Mouse (Mus musculus) ES-E14 (cell line): ENCODE results near the gene Asb4. TPM values are rescaled to one million over a fixed set of nuclear protein-coding genes. Genes with fewer than 3 reads are reported as not detected.

ENCODE experiments used
- DNase-seq: peaks from one replicate; pipeline ENCODE4 v3.0.0-alpha.2; 2013; ENCODE audit warnings: low read depth, low spot score
- H3K27ac ChIP-seq: 2 replicates; pipeline ENCODE4 v1.5.1; 2012; ENCODE audit warnings: low read depth, mild to moderate bottlenecking, low read length, moderate library complexity, mixed read lengths; ENCODE audit not compliant: poor library complexity, insufficient read depth, severe bottlenecking
- H3K36me3 ChIP-seq: 2 replicates; pipeline ENCODE4 v1.6.1; 2012; ENCODE audit warnings: mild to moderate bottlenecking, low read length, moderate library complexity, mixed read lengths; ENCODE audit not compliant: control insufficient read depth, poor library complexity, insufficient read depth, severe bottlenecking
- H3K4me1 ChIP-seq, 2 experiments: fragments of 150-350 bp in 1 of 2; sonication (generic) in 1 of 2; 2 replicates each; pipeline ENCODE4 v1.6.1; 2012; ENCODE audit warnings: low read length in 2 of 2, mild to moderate bottlenecking in 1 of 2, mixed read lengths in 1 of 2; ENCODE audit not compliant: control insufficient read depth in 2 of 2, insufficient read depth in 2 of 2, poor library complexity in 1 of 2
- H3K4me3 ChIP-seq, 2 experiments: fragments of 150-350 bp in 1 of 2; sonication (generic) in 1 of 2; 2 replicates each; pipeline ENCODE4 v1.5.1; 2012; ENCODE audit warnings: low read length in 2 of 2, low read depth in 1 of 2, mild to moderate bottlenecking in 1 of 2, mixed read lengths in 1 of 2; ENCODE audit not compliant: insufficient read depth in 1 of 2, poor library complexity in 1 of 2, severe bottlenecking in 1 of 2
- H3K9ac ChIP-seq: 2 replicates; pipeline ENCODE4 v1.6.1; 2012; ENCODE audit warnings: low read depth, mild to moderate bottlenecking, low read length, mixed read lengths; ENCODE audit not compliant: poor library complexity, insufficient read depth, severe bottlenecking
- H3K9me3 ChIP-seq: fragments of 150-350 bp; sonication (generic); 2 replicates; pipeline ENCODE4 v1.6.1; 2012; ENCODE audit warnings: low read depth, mild to moderate bottlenecking, low read length; ENCODE audit not compliant: control insufficient read depth, insufficient read depth
- CHD2 ChIP-seq: IDR thresholded peaks from 2 replicates; pipeline ENCODE4 v1.6.1; 2014; ENCODE audit warnings: mild to moderate bottlenecking, low read depth, low read length, inconsistent platforms
- HCFC1 ChIP-seq: IDR thresholded peaks from 2 replicates; pipeline ENCODE4 v1.6.1; 2012; ENCODE audit warnings: low read length, inconsistent platforms, borderline replicate concordance; ENCODE audit not compliant: insufficient read depth
- MAFK ChIP-seq: IDR thresholded peaks from 2 replicates; pipeline ENCODE4 v1.6.1; 2014; ENCODE audit warnings: mild to moderate bottlenecking, low read depth, low read length, inconsistent platforms; ENCODE audit not compliant: insufficient read depth
- ZC3H11A ChIP-seq: IDR thresholded peaks from 2 replicates; pipeline ENCODE4 v1.6.1; 2012; ENCODE audit warnings: low read depth, mild to moderate bottlenecking, inconsistent platforms, low read length, borderline replicate concordance
- ZNF384 ChIP-seq: IDR thresholded peaks from 2 replicates; pipeline ENCODE4 v1.6.1; 2012; ENCODE audit warnings: low read depth, low read length, inconsistent platforms
- in situ Hi-C, 2 experiments: fragments of 600-800 bp; cut with MboI; formaldehyde crosslinking; loops; one replicate each; pipeline ENCODE4 v1.15.1; 2025; ENCODE audit warnings: low sequenced_read_pairs in 2 of 2, inconsistent platforms in 1 of 2; ENCODE audit not compliant: unreplicated experiment in 2 of 2
- total RNA-seq: library from RNA; depleted of rRNA; stranded (reverse); fragments of 300-350 nt; gene quantifications from 2 replicates; pipeline ENCODE4 v1.2.3, GENCODE M21; 2012

Asb4 gene
- total RNA-seq, 1 experiment: 0.22 TPM

- in situ Hi-C loops: no loop called here
- no peak for DNase-seq
- no peak for TF ChIP-seq MAFK
- TF ChIP-seq ZNF384: no peak
- H3K4me3 ChIP-seq: no peak overlapping the region
- H3K27ac ChIP-seq: no peak overlapping the region
- H3K36me3 ChIP-seq: no peaks in the 10 kb centered on the region
- H3K9ac ChIP-seq: no peak overlapping the region
- no peaks in the 10 kb centered on the region for H3K9me3 ChIP-seq
- H3K4me1 ChIP-seq: peaks cover 0 to 5% of the 10 kb centered on the region in 2 experiments; a peak in 2 of 4 replicates
These were observed 38.3 kb downstream of the Asb4 start for GRCm38 (mm10) chr6:5421442-5421841.

GRCm38 (mm10) chr6:5422386-5422785, 39.2 kb downstream of the Asb4 start:
- H3K36me3 ChIP-seq: no peaks in the 10 kb centered on the region
- H3K4me1 ChIP-seq: peaks cover 0 to 5% of the 10 kb centered on the region in 2 experiments; a peak in 2 of 4 replicates
- H3K9me3 ChIP-seq: no peaks in the 10 kb centered on the region
- no peak for DNase-seq
- TF ChIP-seq ZC3H11A: no peak
- TF ChIP-seq MAFK: no peak
- TF ChIP-seq CHD2: no peak
- no peak for TF ChIP-seq ZNF384
- TF ChIP-seq HCFC1: no peak
- no peak overlapping the region for H3K27ac ChIP-seq
- H3K4me3 ChIP-seq: no peak overlapping the region
- in situ Hi-C loops: no loop called here
- H3K9ac ChIP-seq: no peak overlapping the region

- Histone ChIP-seq H3K9me3 (no peaks in the 10 kb centered on the region), H3K4me1 (peaks cover 0 to 5% of the 10 kb centered on the region in 2 experiments; a peak in 2 of 4 replicates), H3K9ac (no peak overlapping the region; the same call in 1 of the 2 replicates), H3K36me3 (no peaks in the 10 kb centered on the region), H3K27ac (no peak overlapping the region), H3K4me3 (no peak overlapping the region)
- no peak for TF ChIP-seq CHD2
- TF ChIP-seq HCFC1: no peak
- no peak for TF ChIP-seq ZC3H11A
- no peak for TF ChIP-seq ZNF384
- no peak for TF ChIP-seq MAFK
- DNase-seq: no peak
- in situ Hi-C loops: no loop called here
These were observed 40.4 kb downstream of the Asb4 start for GRCm38 (mm10) chr6:5423594-5423993.

- in situ Hi-C loops: no loop called here
These were observed 43.8 kb downstream of the Asb4 start for GRCm38 (mm10) chr6:5427033-5427432.

GRCm38 (mm10) chr6:5429562-5429961, 46.4 kb downstream of the Asb4 start:
- no peak overlapping the region for H3K27ac ChIP-seq
- no peak for DNase-seq
- in situ Hi-C loops: no loop called here
- no peaks in the 10 kb centered on the region; a peak in 1 of 4 replicates for H3K4me1 ChIP-seq
- no peak overlapping the region for H3K9ac ChIP-seq
- no peaks in the 10 kb centered on the region for H3K9me3 ChIP-seq
- H3K36me3 ChIP-seq: no peaks in the 10 kb centered on the region
- H3K4me3 ChIP-seq: no peak overlapping the region
- no peak for TF ChIP-seq MAFK
- TF ChIP-seq HCFC1: no peak
- no peak for TF ChIP-seq ZNF384

More at GRCm38 (mm10) chr6:5427033-5427432, 43.8 kb downstream of the Asb4 start:
- Histone ChIP-seq H3K9me3 (no peaks in the 10 kb centered on the region), H3K4me3 (no peak overlapping the region), H3K9ac (no peak overlapping the region), H3K27ac (no peak overlapping the region), H3K36me3 (no peaks in the 10 kb centered on the region), H3K4me1 (peaks cover 0 to 5% of the 10 kb centered on the region in 2 experiments; a peak in 2 of 4 replicates)
- TF ChIP-seq CHD2 (no peak), HCFC1 (no peak), ZC3H11A (no peak), MAFK (no peak), ZNF384 (no peak)
- DNase-seq: no peak
